Comparison of ENCODE assay signal across 24 mouse cellular contexts in the genomic region with DNA sequence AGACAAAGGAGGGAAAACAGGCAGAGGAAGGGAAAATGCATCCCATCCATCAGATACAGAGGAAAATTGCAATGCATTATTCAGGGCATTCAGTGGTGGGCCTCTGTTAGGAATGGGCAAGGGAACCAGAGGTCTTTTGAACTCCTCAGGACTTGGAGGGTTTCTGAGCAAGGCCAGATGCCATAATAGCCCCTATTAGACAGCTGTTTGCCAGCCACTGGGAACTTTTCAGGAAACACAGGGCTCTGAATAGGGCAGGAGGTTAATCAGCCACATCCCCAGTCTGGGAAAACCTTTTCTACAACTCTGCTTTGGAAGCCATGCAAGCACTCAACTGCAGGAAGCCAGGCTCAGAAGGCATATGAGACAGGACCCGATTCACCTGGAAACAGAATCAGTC. TPM values are rescaled to one million over a fixed set of nuclear protein-coding genes. Genes with fewer than 3 reads are reported as not detected.
A peak's percentile ranks its signal among the peaks of the same experiment; 100 is the strongest.
DNase-seq lines count a peak whose midpoint lies in the region; ATAC-seq and TF ChIP-seq lines count a peak whose summit lies in the region.
"Had no signal": no experiment of that assay in that cellular context is flagged by ENCODE, and none has a peak within 500 bp of the region (broad histone marks: within the 10 kb centered on the region; RNA-seq: fewer than 3 reads in every experiment).

No protein-coding gene starts in this region.

- DNase-seq in neural tube, embryonic 10.5 days (ENCODE audit: extremely low spot score, low spot score) = peak; percentile 24
- DNase-seq in embryonic facial prominence, embryonic 10.5 days (ENCODE audit: low spot score) = peak; percentile 66
- DNase-seq in limb, embryonic 10.5 days (ENCODE audit: low spot score) = peak; percentile 63
- DNase-seq in spleen, postnatal 36 days (ENCODE audit: low spot score in 2 of 2) = no peak
- DNase-seq in forebrain, embryonic 10.5 days (ENCODE audit: extremely low spot score, low spot score) = no peak
- DNase-seq: adrenal gland, adult 2 months; adrenal gland, postnatal 25 days; cerebellum, adult 18-20 months; cerebellum, adult 9-11 months; cerebellum, postnatal 36 days; forebrain, postnatal 0 days; gastrocnemius, adult 2 months; gastrocnemius, postnatal 36 days; heart, adult 11 months; heart, postnatal 10 days; heart, postnatal 4 days; kidney, adult 18-20 months had no signal

- H3K9me3 ChIP-seq in neural tube, embryonic 15.5 days (replicated peaks) = no peaks in the 10 kb centered on the region
- no peaks in the 10 kb centered on the region for H3K9me3 ChIP-seq in embryonic facial prominence, embryonic 10.5 days
- H3K9me3 ChIP-seq in limb, embryonic 10.5 days (replicated peaks) = no peaks in the 10 kb centered on the region
- no peaks in the 10 kb centered on the region for H3K9me3 ChIP-seq in forebrain, embryonic 10.5 days
- H3K9me3 ChIP-seq in intestine, postnatal 0 days (ENCODE audit: control insufficient read depth) = no peaks in the 10 kb centered on the region
- H3K9me3 ChIP-seq: embryonic facial prominence, embryonic 12.5 days; forebrain, embryonic 12.5 days had no signal

- H3K4me2 ChIP-seq in neural tube, embryonic 15.5 days = no peak overlapping the region
- no peak overlapping the region for H3K4me2 ChIP-seq in intestine, postnatal 0 days (replicated peaks; ENCODE audit: low read depth)
- H3K4me2 ChIP-seq: embryonic facial prominence, embryonic 12.5 days; forebrain, embryonic 12.5 days; hindbrain, embryonic 14.5 days had no signal

- no peak overlapping the region for H3K4me3 ChIP-seq in neural tube, embryonic 15.5 days (replicated peaks)
- no peak overlapping the region for H3K4me3 ChIP-seq in embryonic facial prominence, embryonic 10.5 days
- H3K4me3 ChIP-seq in limb, embryonic 10.5 days = no peak overlapping the region
- no peak overlapping the region for H3K4me3 ChIP-seq in forebrain, embryonic 10.5 days
- H3K4me3 ChIP-seq in intestine, postnatal 0 days (ENCODE audit: low read depth, low read length) = no peak overlapping the region
- H3K4me3 ChIP-seq: embryonic facial prominence, embryonic 12.5 days; forebrain, embryonic 12.5 days; gastrocnemius, adult 2 months had no signal

- no peak overlapping the region for H3K27ac ChIP-seq in neural tube, embryonic 15.5 days (replicated peaks)
- H3K27ac ChIP-seq in embryonic facial prominence, embryonic 10.5 days (replicated peaks) = peak overlapping the region; percentile 54
- peak overlapping the region; percentile 50; the same call in 1 of the 2 replicates for H3K27ac ChIP-seq in limb, embryonic 10.5 days
- H3K27ac ChIP-seq in forebrain, embryonic 10.5 days = no peak overlapping the region
- H3K27ac ChIP-seq in intestine, postnatal 0 days (ENCODE audit: low read depth, low read length) = no peak overlapping the region
- H3K27ac ChIP-seq: embryonic facial prominence, embryonic 12.5 days; forebrain, embryonic 12.5 days; gastrocnemius, adult 2 months; hindbrain, embryonic 14.5 days had no signal

- H3K9ac ChIP-seq in neural tube, embryonic 15.5 days (replicated peaks) = no peak overlapping the region
- no peak overlapping the region for H3K9ac ChIP-seq in intestine, postnatal 0 days (ENCODE audit: low read depth, low read length)
- H3K9ac ChIP-seq: embryonic facial prominence, embryonic 12.5 days; forebrain, embryonic 12.5 days; forebrain, postnatal 0 days; hindbrain, embryonic 14.5 days had no signal

- WGBS in neural tube, embryonic 15.5 days = 56% methylated on average over 1 of the region's 1 CpGs
- 25% methylated on average over 1 of the region's 1 CpGs for WGBS in embryonic facial prominence, embryonic 10.5 days
- WGBS in limb, embryonic 10.5 days = 7% methylated on average over 1 of the region's 1 CpGs
- WGBS in forebrain, embryonic 10.5 days = 69% methylated on average over 1 of the region's 1 CpGs
- WGBS in intestine, postnatal 0 days = 67% methylated on average over 1 of the region's 1 CpGs

- no peaks in the 10 kb centered on the region for H3K36me3 ChIP-seq in neural tube, embryonic 15.5 days
- no peaks in the 10 kb centered on the region for H3K36me3 ChIP-seq in embryonic facial prominence, embryonic 10.5 days (replicated peaks)
- no peaks in the 10 kb centered on the region for H3K36me3 ChIP-seq in limb, embryonic 10.5 days
- H3K36me3 ChIP-seq in forebrain, embryonic 10.5 days (replicated peaks) = no peaks in the 10 kb centered on the region
- no peaks in the 10 kb centered on the region for H3K36me3 ChIP-seq in intestine, postnatal 0 days (ENCODE audit: control insufficient read depth, insufficient read depth)
- H3K36me3 ChIP-seq: embryonic facial prominence, embryonic 12.5 days; forebrain, embryonic 12.5 days had no signal

- no peak for TF ChIP-seq CTCF in intestine, postnatal 0 days (IDR thresholded peaks at IDR 0.05; ENCODE audit: low read depth)

- peaks cover 3% of the 10 kb centered on the region for H3K4me1 ChIP-seq in neural tube, embryonic 15.5 days
- H3K4me1 ChIP-seq in embryonic facial prominence, embryonic 10.5 days = peaks cover 14% of the 10 kb centered on the region
- H3K4me1 ChIP-seq in limb, embryonic 10.5 days = peaks cover 20% of the 10 kb centered on the region
- peaks cover 7% of the 10 kb centered on the region for H3K4me1 ChIP-seq in forebrain, embryonic 10.5 days
- H3K4me1 ChIP-seq in intestine, postnatal 0 days (replicated peaks; ENCODE audit: control insufficient read depth, insufficient read depth, low read length) = no peaks in the 10 kb centered on the region
- H3K4me1 ChIP-seq: embryonic facial prominence, embryonic 12.5 days had no signal

- H3K27me3 ChIP-seq in neural tube, embryonic 15.5 days (replicated peaks) = no peaks in the 10 kb centered on the region
- no peaks in the 10 kb centered on the region for H3K27me3 ChIP-seq in embryonic facial prominence, embryonic 10.5 days (replicated peaks; ENCODE audit: low read depth, poor library complexity, severe bottlenecking)
- no peaks in the 10 kb centered on the region for H3K27me3 ChIP-seq in limb, embryonic 10.5 days (ENCODE audit: low read depth, poor library complexity, severe bottlenecking)
- H3K27me3 ChIP-seq in forebrain, embryonic 10.5 days (ENCODE audit: poor library complexity, severe bottlenecking) = no peaks in the 10 kb centered on the region
- no peaks in the 10 kb centered on the region for H3K27me3 ChIP-seq in intestine, postnatal 0 days (replicated peaks; ENCODE audit: control insufficient read depth, insufficient read depth, low read length)
- H3K27me3 ChIP-seq: CH12.LX; embryonic facial prominence, embryonic 12.5 days; forebrain, embryonic 12.5 days; Patski had no signal

- no peak for ATAC-seq in neural tube, embryonic 15.5 days (ENCODE audit: low FRiP score)
- no peak for ATAC-seq in intestine, postnatal 0 days
- ATAC-seq: forebrain, postnatal 0 days; Patski had no signal

RNA-seq across cellular contexts. Expression of a gene that starts 38.9 kb away (rescaled TPM):
- polyA plus RNA-seq in neural tube, embryonic 15.5 days (2015; fragmentation: Nextera tagmentation; extraction: Ambion mirVana) = 2.5 and 3.9 TPM in 2 replicates
- 0.40 and 0.60 TPM in 2 replicates for polyA plus RNA-seq in embryonic facial prominence, embryonic 10.5 days (2016; fragmentation: Nextera tagmentation; extraction: Ambion mirVana)
- 0.29 and 0.66 TPM in 2 replicates for polyA plus RNA-seq in limb, embryonic 10.5 days (2016; fragmentation: Nextera tagmentation; extraction: Ambion mirVana)
- 0.21 and 0.27 TPM in 2 replicates for polyA plus RNA-seq in forebrain, embryonic 10.5 days (2016; fragmentation: Nextera tagmentation; extraction: Ambion mirVana)
- 0.18 TPM in 2 replicates for polyA plus RNA-seq in intestine, postnatal 0 days (2015; fragmentation: Nextera tagmentation; extraction: Ambion mirVana)

Comparison
In these comparisons a context has a peak if more than half of its experiments do, and no peak if none do; other contexts are left out.
1. DNase-seq: peak in neural tube, embryonic 10.5 days (single experiment), embryonic facial prominence, embryonic 10.5 days (single experiment) and limb, embryonic 10.5 days (single experiment); none in spleen, postnatal 36 days (0 of 2) and forebrain, embryonic 10.5 days (single experiment).
2. H3K27ac ChIP-seq: peak in embryonic facial prominence, embryonic 10.5 days (single experiment) and limb, embryonic 10.5 days (single experiment); none in neural tube, embryonic 15.5 days (single experiment), forebrain, embryonic 10.5 days (single experiment) and intestine, postnatal 0 days (single experiment).